Mouse (Mus musculus) layer of hippocampus, adult 11-12 months (tissue): ENCODE results near the gene Vmn1r28.
"Not testable (repeated sequence)": the region's sequence is repeated elsewhere in the genome, so short reads cannot be mapped to it uniquely, and the experiment has no call there.

Experiments used
- DNase-seq: peaks from one replicate; pipeline ENCODE4 v3.0.0; 2022; ENCODE audit warnings: low spot score

Vmn1r28 gene

GRCm38 (mm10) chr6:58261737-58262136 is at the start of gene Vmn1r28:
TSS of gene Vmn1r28 (plus strand) at chr6:58262037.
- no peak for DNase-seq

DNA sequence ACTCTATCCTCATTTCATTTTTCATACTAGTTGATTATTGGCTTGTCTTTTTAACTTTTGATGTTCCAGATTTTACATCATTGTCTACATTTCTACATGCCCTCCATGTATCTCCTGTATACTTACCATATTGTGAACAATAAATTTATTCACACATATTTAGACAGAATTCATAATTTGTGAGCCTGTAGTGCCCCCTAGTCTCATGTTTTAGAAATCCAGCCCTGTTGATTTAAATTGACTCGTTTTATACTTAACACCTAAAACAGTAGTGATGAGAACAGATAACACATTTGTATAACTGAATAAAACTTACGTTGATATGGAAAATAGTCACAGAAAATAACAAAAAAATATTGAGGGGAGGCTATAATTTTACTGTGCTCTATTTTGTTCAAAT is 45.7 kb upstream of the Vmn1r28 start:
- DNase-seq: no peak

GRCm38 (mm10) chr6:58218721-58219120 is 43.1 kb upstream of the Vmn1r28 start, which contains the start of gene Vmn1r27:
TSS of gene Vmn1r27 (minus strand) at chr6:58218821.
- DNase-seq: no peak

GRCm38 (mm10) chr6:58279661-58280060 is 17.8 kb downstream of the Vmn1r28 start:
- DNase-seq: not testable (repeated sequence)

- DNase-seq: no peak
These were observed 30.4 kb downstream of the Vmn1r28 start for GRCm38 (mm10) chr6:58292201-58292600.

- DNase-seq: not testable (repeated sequence)
These were observed 36.7 kb downstream of the Vmn1r28 start for GRCm38 (mm10) chr6:58298511-58298910.

GRCm38 (mm10) chr6:58301249-58301648 is 39.4 kb downstream of the Vmn1r28 start, which contains the start of gene Vmn1r29:
TSS of gene Vmn1r29 (plus strand) at chr6:58301549.
- no peak for DNase-seq
